Mouse (Mus musculus) MEL (cell line): ENCODE results near the gene Lcmt1. TPM values are rescaled to one million over a fixed set of nuclear protein-coding genes. Genes with fewer than 3 reads are reported as not detected.

Experiments used
- DNase-seq: peaks from one replicate; pipeline ENCODE4 v3.0.0; 2011; ENCODE audit warnings: low read depth, low spot score
- H3K27ac ChIP-seq: 2 replicates; pipeline ENCODE4 v1.5.1; 2012; ENCODE audit warnings: low read depth, mild to moderate bottlenecking, control low read depth, low read length, moderate library complexity; ENCODE audit not compliant: control insufficient read depth
- H3K27me3 ChIP-seq, 2 experiments: fragments of 150-350 bp in 1 of 2; sonication (generic) in 1 of 2; 2 replicates each; pipeline ENCODE4 v1.6.1; 2012; ENCODE audit warnings: low read length in 2 of 2, mild to moderate bottlenecking in 2 of 2, improper control_type of control experiment in 1 of 2, moderate library complexity in 1 of 2; ENCODE audit not compliant: insufficient read depth in 2 of 2, control insufficient read depth in 1 of 2
- H3K36me3 ChIP-seq, 2 experiments: 2 replicates each; pipeline ENCODE4 v1.6.1; 2012 to 2014; ENCODE audit warnings: low read length in 2 of 2, improper control_type of control experiment in 1 of 2, inconsistent platforms in 1 of 2, mild to moderate bottlenecking in 1 of 2; ENCODE audit not compliant: insufficient read depth in 2 of 2, control insufficient read depth in 1 of 2
- H3K4me1 ChIP-seq, 2 experiments: fragments of 150-350 bp in 1 of 2; sonication (generic) in 1 of 2; 2 replicates each; pipeline ENCODE4 v1.6.1; 2012; ENCODE audit warnings: low read length in 2 of 2, improper control_type of control experiment in 1 of 2, mild to moderate bottlenecking in 1 of 2; ENCODE audit not compliant: insufficient read depth in 2 of 2, control insufficient read depth in 1 of 2
- H3K4me3 ChIP-seq, 2 experiments: fragments of 150-350 bp in 1 of 2; sonication (generic) in 1 of 2; 2 replicates each; pipeline ENCODE4 v1.5.1; 2012; ENCODE audit warnings: low read depth in 2 of 2, low read length in 2 of 2, mild to moderate bottlenecking in 2 of 2, moderate library complexity in 2 of 2, control low read depth in 1 of 2, improper control_type of control experiment in 1 of 2; ENCODE audit not compliant: control insufficient read depth in 1 of 2, insufficient read depth in 1 of 2
- H3K79me2 ChIP-seq: 2 replicates; pipeline ENCODE4 v1.6.1; 2012; ENCODE audit warnings: mild to moderate bottlenecking, low read length, moderate library complexity; ENCODE audit not compliant: control insufficient read depth, poor library complexity, insufficient read depth
- H3K9ac ChIP-seq: 2 replicates; pipeline ENCODE4 v1.6.1; 2012; ENCODE audit warnings: low read depth, mild to moderate bottlenecking, control low read depth, low read length, moderate library complexity; ENCODE audit not compliant: control insufficient read depth, poor library complexity, severe bottlenecking
- H3K9me3 ChIP-seq: fragments of 150-350 bp; sonication (generic); replicated peaks from 2 replicates; pipeline ENCODE4 v1.6.1; 2012; ENCODE audit warnings: mild to moderate bottlenecking, low read length, improper control_type of control experiment, moderate library complexity; ENCODE audit not compliant: insufficient read depth
- BHLHE40 ChIP-seq: IDR thresholded peaks from 2 replicates; pipeline ENCODE4 v1.6.1; 2012; ENCODE audit warnings: low read depth, mild to moderate bottlenecking, inconsistent platforms, low read length, improper control_type of control experiment, borderline replicate concordance
- CHD2 ChIP-seq: IDR thresholded peaks from 2 replicates; pipeline ENCODE4 v1.6.1; 2011; ENCODE audit warnings: low read length, improper control_type of control experiment
- CTCF ChIP-seq, 3 experiments: IDR thresholded peaks in 2 of 3; conservative IDR thresholded peaks in 1 of 3; 2 replicates each; pipeline ENCODE4 v1.5.1; 2011 to 2012; ENCODE audit warnings: low read length in 3 of 3, low read depth in 2 of 3, mild to moderate bottlenecking in 2 of 3, improper control_type of control experiment in 1 of 3, inconsistent platforms in 1 of 3, mixed read lengths in 1 of 3, moderate library complexity in 1 of 3; ENCODE audit not compliant: control insufficient read depth in 1 of 3, insufficient read depth in 1 of 3, poor library complexity in 1 of 3, severe bottlenecking in 1 of 3
- EP300 ChIP-seq, 2 experiments: IDR thresholded peaks; 2 replicates each; pipeline ENCODE4 v1.6.1; 2011; ENCODE audit warnings: improper control_type of control experiment in 2 of 2, low read length in 2 of 2, low read depth in 1 of 2, mild to moderate bottlenecking in 1 of 2
- JUND ChIP-seq: IDR thresholded peaks from 2 replicates; pipeline ENCODE4 v1.6.1; 2011; ENCODE audit warnings: low read depth, mild to moderate bottlenecking, improper control_type of control experiment, low read length
- MEF2A ChIP-seq: IDR thresholded peaks from 2 replicates; pipeline ENCODE4 v1.6.1; 2014; ENCODE audit warnings: low read depth, mild to moderate bottlenecking, inconsistent platforms, low read length, improper control_type of control experiment; ENCODE audit not compliant: poor library complexity, insufficient replicate concordance, severe bottlenecking; ENCODE audit errors: extremely low read depth
- MYB ChIP-seq: IDR thresholded peaks from 2 replicates; pipeline ENCODE4 v1.6.1; 2011; ENCODE audit warnings: mild to moderate bottlenecking, low read depth, low read length, improper control_type of control experiment
- NELFE ChIP-seq: IDR thresholded peaks from 2 replicates; pipeline ENCODE4 v1.6.1; 2011; ENCODE audit warnings: low read depth, low read length, improper control_type of control experiment
- POLR2AphosphoS2 ChIP-seq: IDR thresholded peaks from 2 replicates; pipeline ENCODE4 v1.6.1; 2011; ENCODE audit warnings: low read length, improper control_type of control experiment
- RAD21 ChIP-seq: IDR thresholded peaks from 2 replicates; pipeline ENCODE4 v1.6.1; 2011; ENCODE audit warnings: mild to moderate bottlenecking, low read depth, low read length, improper control_type of control experiment
- SIN3A ChIP-seq: IDR thresholded peaks from 2 replicates; pipeline ENCODE4 v1.6.1; 2012; ENCODE audit warnings: low read length, improper control_type of control experiment, inconsistent platforms
- TAL1 ChIP-seq: IDR thresholded peaks from 2 replicates; pipeline ENCODE4 v1.6.1; 2012; ENCODE audit warnings: mild to moderate bottlenecking, inconsistent platforms, low read length, moderate library complexity, mixed read lengths
- TCF12 ChIP-seq: IDR thresholded peaks from 2 replicates; pipeline ENCODE4 v1.6.1; 2014; ENCODE audit warnings: low read depth, mild to moderate bottlenecking, inconsistent platforms, low read length, improper control_type of control experiment, moderate library complexity
- USF1 ChIP-seq: IDR thresholded peaks from 2 replicates; pipeline ENCODE4 v1.6.1; 2014; ENCODE audit warnings: low read depth, mild to moderate bottlenecking, inconsistent platforms, low read length, improper control_type of control experiment, moderate library complexity
- USF2 ChIP-seq, 2 experiments: IDR thresholded peaks; 2 replicates each; pipeline ENCODE4 v1.6.1; 2011 to 2012; ENCODE audit warnings: improper control_type of control experiment in 2 of 2, low read length in 2 of 2, borderline replicate concordance in 1 of 2, inconsistent platforms in 1 of 2, low read depth in 1 of 2, mild to moderate bottlenecking in 1 of 2; ENCODE audit not compliant: insufficient read depth in 1 of 2
- ZKSCAN1 ChIP-seq: IDR thresholded peaks from 2 replicates; pipeline ENCODE4 v1.6.1; 2012; ENCODE audit warnings: low read depth, mild to moderate bottlenecking, inconsistent platforms, low read length, improper control_type of control experiment, moderate library complexity
- ZMIZ1 ChIP-seq: IDR thresholded peaks from 2 replicates; pipeline ENCODE4 v1.6.1; 2012; ENCODE audit warnings: low read depth, mild to moderate bottlenecking, inconsistent platforms, low read length, improper control_type of control experiment, moderate library complexity
- ZNF384 ChIP-seq: IDR thresholded peaks from 2 replicates; pipeline ENCODE4 v1.6.1; 2012; ENCODE audit warnings: low read depth, mild to moderate bottlenecking, inconsistent platforms, low read length, improper control_type of control experiment
- polyA plus RNA-seq, 2 experiments: library from polyadenylated mRNA; stranded (reverse) in 1 of 2; unstranded in 1 of 2; fragments of >175 nt in 1 of 2; fragments of >200 nt in 1 of 2; gene quantifications; 2 replicates each; pipeline versions ENCODE4 v1.2.1 to v1.2.4; 2012; ENCODE audit warnings: low replicate concordance in 2 of 2, low read depth in 1 of 2; ENCODE audit not compliant: insufficient read length in 2 of 2, insufficient read depth in 1 of 2, missing spikeins in 1 of 2
- total RNA-seq: library from RNA; depleted of rRNA; stranded (reverse); fragments of 300-350 nt; gene quantifications from 2 replicates; pipeline ENCODE4 v1.2.3, GENCODE M21; 2012

Lcmt1 gene
- total and polyA plus RNA-seq, 3 experiments, result 44.4 to 51.7 TPM; not detected in 1

GRCm38 (mm10) chr7:123405619-123406018 lies 36.0 kb downstream of the Lcmt1 start:
- H3K9ac ChIP-seq, result no peak overlapping the region
- no peaks in the 10 kb centered on the region for H3K27me3 ChIP-seq
- TF ChIP-seq MYB (no peak), BHLHE40 (no peak), TAL1 (no peak), ZNF384 (no peak), NELFE (no peak), ZKSCAN1 (no peak), CTCF (IDR thresholded peaks at IDR 0.05 in 2 of 3, conservative IDR thresholded peaks at IDR 0.05 in 1 of 3; ENCODE audit: control insufficient read depth in 1 of 3, insufficient read depth in 1 of 3, low read depth in 2 of 3, low read length in 3 of 3, poor library complexity in 1 of 3, severe bottlenecking in 1 of 3) (no peak), MEF2A (no peak), SIN3A (no peak), POLR2AphosphoS2 (no peak), JUND (no peak), TCF12 (no peak), ZMIZ1 (no peak), USF2 (IDR thresholded peaks at IDR 0.05; ENCODE audit: borderline replicate concordance in 1 of 2, insufficient read depth in 1 of 2, low read depth in 1 of 2, low read length in 2 of 2) (no peak), EP300 (IDR thresholded peaks at IDR 0.05; ENCODE audit: low read depth in 1 of 2, low read length in 2 of 2) (no peak), RAD21 (no peak)
- H3K79me2 ChIP-seq, result no peaks in the 10 kb centered on the region
- 0 out of 4 replicates have a peak, but pooled peaks cover 0 to under 1% of the 10 kb centered on the region in 2 experiments for H3K4me1 ChIP-seq
- no peak overlapping the region for H3K27ac ChIP-seq
- no peaks in the 10 kb centered on the region for H3K9me3 ChIP-seq
- no peak overlapping the region for H3K4me3 ChIP-seq
- no peak for DNase-seq
- peaks cover 3 to 6% of the 10 kb centered on the region in 2 experiments for H3K36me3 ChIP-seq

GRCm38 (mm10) chr7:123406988-123407387 lies 37.4 kb downstream of the Lcmt1 start:
- TF ChIP-seq CHD2 (no peak), USF1 (no peak)
- H3K27me3 ChIP-seq, result no peaks in the 10 kb centered on the region
- peaks cover 0 to 6% of the 10 kb centered on the region in 2 experiments for H3K36me3 ChIP-seq
- H3K4me1 ChIP-seq, result peaks cover 0 to 5% of the 10 kb centered on the region in 2 experiments; a peak in 1 of 4 replicates
- no peaks in the 10 kb centered on the region for H3K79me2 ChIP-seq
- no peak overlapping the region for H3K9ac ChIP-seq
- H3K9me3 ChIP-seq, result no peaks in the 10 kb centered on the region
- no peak overlapping the region for H3K27ac ChIP-seq
- DNase-seq, result no peak
- H3K4me3 ChIP-seq, result no peak overlapping the region
